Mouse (Mus musculus): ENCODE measurements around the gene Mapk13.

GRCm38 (mm10) chr17:28814529-28815097 is 45.5 kb downstream of the Mapk13 start:
- no peak for TF ChIP-seq GATA1 (IDR thresholded peaks at IDR 0.05; ENCODE audit: low read length)
- no peak for TF ChIP-seq TAL1 (IDR thresholded peaks at IDR 0.05; ENCODE audit: low read length)
